Mouse (Mus musculus): ENCODE results near the gene Sec24a.
"Not testable (repeated sequence)": the region's sequence is repeated elsewhere in the genome, so short reads cannot be mapped to it uniquely, and the experiment has no call there.

The Sec24a gene

DNA sequence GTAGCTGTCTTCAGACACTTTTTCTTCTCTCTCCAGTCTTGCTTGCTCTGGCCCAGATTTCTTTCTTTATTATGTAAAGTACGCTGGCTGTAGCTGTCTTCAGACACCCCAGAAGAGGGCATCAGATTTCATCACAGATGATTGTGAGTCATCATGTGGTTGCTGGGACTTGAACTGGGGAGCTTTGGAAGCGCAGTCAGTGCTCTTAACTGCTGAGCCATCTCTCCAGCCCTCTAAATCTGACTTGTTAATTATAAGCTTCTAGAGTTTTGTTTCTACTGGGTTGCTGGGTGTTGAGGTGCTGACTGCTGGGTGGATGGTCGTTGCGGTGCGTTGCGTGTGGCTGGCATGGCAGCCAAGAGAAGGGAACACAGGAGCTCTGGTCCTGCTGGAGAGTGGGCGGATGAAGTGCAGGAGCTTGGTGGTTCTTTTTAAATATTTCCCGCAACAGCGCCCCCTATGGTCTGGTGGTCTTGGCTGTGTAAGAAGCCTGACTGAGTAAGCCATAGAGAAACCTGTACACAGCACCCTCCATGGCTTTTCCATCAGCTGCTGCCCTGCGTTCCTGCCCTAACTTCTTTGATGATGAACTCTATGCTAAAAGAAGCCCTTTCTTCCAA lies 59.9 kb downstream of the Sec24a start:
- in situ Hi-C loops (cut with MboI; ENCODE audit: low pct_unique_long_range_greater_than_20kb in 1 of 2, low sequenced_read_pairs in 2 of 2, unreplicated experiment in 1 of 2): no loop called here

DNA sequence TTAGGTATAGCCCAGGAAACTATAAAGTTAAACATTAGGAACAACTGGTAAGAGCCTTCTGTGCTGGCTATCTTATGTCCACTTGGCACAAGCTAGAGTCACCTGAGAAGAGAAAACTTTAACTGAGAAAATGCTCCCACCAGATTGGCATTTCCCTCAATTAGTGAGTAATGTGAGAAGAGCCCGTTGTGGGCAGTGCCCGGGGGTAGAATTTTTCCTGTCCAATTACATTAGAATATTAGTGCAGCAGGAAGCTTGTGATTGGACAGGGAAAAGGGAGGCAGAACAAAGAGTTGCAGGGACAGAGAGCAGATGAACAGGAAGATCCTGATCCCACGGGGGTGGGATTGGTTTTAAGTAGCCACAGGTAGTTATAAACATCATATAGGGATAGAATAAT lies 60.6 kb downstream of the Sec24a start:
- in situ Hi-C loops (cut with MboI; ENCODE audit: low pct_unique_long_range_greater_than_20kb in 1 of 2, low sequenced_read_pairs in 2 of 2, unreplicated experiment in 1 of 2): no loop called here

DNA sequence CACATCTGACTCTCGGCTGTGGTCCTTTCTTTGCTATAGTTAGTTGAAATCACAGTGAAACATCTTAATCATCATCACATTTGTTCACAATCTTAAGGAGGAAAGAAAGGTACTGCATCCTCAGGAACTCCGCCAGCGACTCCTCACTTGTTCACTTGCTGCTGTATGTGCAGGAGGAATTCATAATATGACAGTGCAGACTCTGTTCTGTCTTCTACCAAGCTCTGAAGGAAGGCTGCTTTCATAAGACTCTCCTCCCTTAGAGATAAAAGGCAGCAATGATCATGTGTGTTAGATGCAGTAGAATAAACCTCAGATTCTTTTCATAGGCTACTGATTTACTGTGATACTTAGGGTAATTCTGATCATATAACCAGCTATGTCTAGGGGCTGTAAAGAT lies 68.5 kb downstream of the Sec24a start:
- in situ Hi-C loops (cut with MboI; ENCODE audit: low pct_unique_long_range_greater_than_20kb in 1 of 2, low sequenced_read_pairs in 2 of 2, unreplicated experiment in 1 of 2): no loop called here

GRCm38 (mm10) chr11:51690597-51690996 lies 72.8 kb downstream of the Sec24a start:
- in situ Hi-C loops (cut with MboI; ENCODE audit: low pct_unique_long_range_greater_than_20kb in 1 of 2, low sequenced_read_pairs in 2 of 2, unreplicated experiment in 1 of 2): not testable (repeated sequence)

GRCm38 (mm10) chr11:51689343-51689742 lies 74.1 kb downstream of the Sec24a start:
- in situ Hi-C loops (cut with MboI; ENCODE audit: low pct_unique_long_range_greater_than_20kb in 1 of 2, low sequenced_read_pairs in 2 of 2, unreplicated experiment in 1 of 2): loop anchor here in 1 of 2 experiments (5.0 kb wide), 1 partner anchor 72 kb away; the partner anchor contains the start of gene Nhp2

DNA sequence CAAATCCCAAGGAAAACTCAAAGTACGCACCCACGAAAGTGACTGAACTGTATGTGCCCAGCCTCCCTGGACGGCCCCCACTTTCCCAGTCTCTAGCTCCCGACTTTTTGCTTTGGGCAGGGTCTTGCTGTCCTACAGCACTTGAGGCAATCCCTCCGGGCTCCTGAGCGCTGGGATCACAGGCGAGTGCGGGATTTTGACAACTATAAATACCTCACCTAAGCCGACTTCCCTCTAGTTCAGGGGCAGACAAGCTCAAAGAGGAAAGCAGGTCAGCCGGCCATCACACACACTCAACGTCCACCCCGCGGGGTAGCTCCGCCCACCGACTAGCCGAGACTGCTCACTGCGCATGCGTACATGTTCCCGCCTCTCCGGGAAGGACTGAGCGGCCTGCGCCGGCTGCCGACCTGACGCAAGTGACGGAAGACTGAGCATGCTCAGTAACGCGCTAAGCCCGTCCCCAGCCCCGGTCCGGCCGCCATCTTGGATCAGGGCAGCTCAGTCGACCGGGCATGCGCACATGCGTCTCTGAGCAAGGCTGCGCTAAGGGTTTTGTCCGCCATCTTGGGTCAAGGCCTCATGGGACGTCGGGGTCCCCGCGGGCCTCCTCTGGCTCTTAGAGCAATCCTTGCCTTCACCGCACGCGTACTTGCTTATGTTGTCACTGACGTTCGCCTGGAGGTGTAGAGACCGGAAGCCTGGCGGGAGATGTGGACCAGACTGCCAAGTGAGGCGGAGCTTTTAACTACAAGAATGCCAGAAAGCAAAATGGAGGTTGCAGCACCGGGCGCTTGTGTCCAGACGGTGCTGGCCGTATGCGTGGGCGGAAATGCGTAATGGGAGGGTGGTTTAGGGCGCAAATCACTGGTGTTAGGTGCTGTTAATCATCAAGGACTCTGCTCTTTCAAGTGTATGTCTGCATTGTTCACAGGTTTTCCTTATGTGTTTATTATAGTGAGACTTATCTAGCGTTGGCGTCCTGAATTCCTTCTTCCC lies 74.8 kb downstream of the Sec24a start, which contains the start of gene 0610009B22Rik:
TSS of gene 0610009B22Rik (minus strand) at position 545 of the 999 bp plus-strand sequence.
- in situ Hi-C loops (cut with MboI; ENCODE audit: low pct_unique_long_range_greater_than_20kb in 1 of 2, low sequenced_read_pairs in 2 of 2, unreplicated experiment in 1 of 2): loop anchor here in 1 of 2 experiments (5.0 kb wide), 1 partner anchor 71 kb away; the partner anchor contains the start of gene Nhp2

GRCm38 (mm10) chr11:51681976-51682374 lies 81.5 kb downstream of the Sec24a start:
- in situ Hi-C loops (cut with MboI; ENCODE audit: low pct_unique_long_range_greater_than_20kb in 1 of 2, low sequenced_read_pairs in 2 of 2, unreplicated experiment in 1 of 2): loop anchor here in 1 of 2 experiments (5.0 kb wide), 1 partner anchor 65 kb away; the partner anchor contains the start of gene Nhp2

- in situ Hi-C loops (cut with MboI; ENCODE audit: low pct_unique_long_range_greater_than_20kb in 1 of 2, low sequenced_read_pairs in 2 of 2, unreplicated experiment in 1 of 2): loop anchor here in 1 of 2 experiments (5.0 kb wide), 1 partner anchor 64 kb away; the partner anchor contains the start of gene Nhp2
Measured at GRCm38 (mm10) chr11:51681324-51681975, 82.0 kb downstream of the Sec24a start.

- in situ Hi-C loops (cut with MboI; ENCODE audit: low pct_unique_long_range_greater_than_20kb in 1 of 2, low sequenced_read_pairs in 2 of 2, unreplicated experiment in 1 of 2): no loop called here
Measured at GRCm38 (mm10) chr11:51679466-51679865, 84.0 kb downstream of the Sec24a start.

GRCm38 (mm10) chr11:51677737-51678418 lies 85.6 kb downstream of the Sec24a start:
- in situ Hi-C loops (cut with MboI; ENCODE audit: low pct_unique_long_range_greater_than_20kb in 1 of 2, low sequenced_read_pairs in 2 of 2, unreplicated experiment in 1 of 2): no loop called here

GRCm38 (mm10) chr11:51675386-51675785 lies 88.0 kb downstream of the Sec24a start:
- in situ Hi-C loops (cut with MboI; ENCODE audit: low pct_unique_long_range_greater_than_20kb in 1 of 2, low sequenced_read_pairs in 2 of 2, unreplicated experiment in 1 of 2): no loop called here

- in situ Hi-C loops (cut with MboI; ENCODE audit: low pct_unique_long_range_greater_than_20kb in 1 of 2, low sequenced_read_pairs in 2 of 2, unreplicated experiment in 1 of 2): no loop called here
Measured at GRCm38 (mm10) chr11:51673291-51673690, 90.1 kb downstream of the Sec24a start.

GRCm38 (mm10) chr11:51671376-51671775 lies 92.1 kb downstream of the Sec24a start:
- in situ Hi-C loops (cut with MboI; ENCODE audit: low pct_unique_long_range_greater_than_20kb in 1 of 2, low sequenced_read_pairs in 2 of 2, unreplicated experiment in 1 of 2): no loop called here

DNA sequence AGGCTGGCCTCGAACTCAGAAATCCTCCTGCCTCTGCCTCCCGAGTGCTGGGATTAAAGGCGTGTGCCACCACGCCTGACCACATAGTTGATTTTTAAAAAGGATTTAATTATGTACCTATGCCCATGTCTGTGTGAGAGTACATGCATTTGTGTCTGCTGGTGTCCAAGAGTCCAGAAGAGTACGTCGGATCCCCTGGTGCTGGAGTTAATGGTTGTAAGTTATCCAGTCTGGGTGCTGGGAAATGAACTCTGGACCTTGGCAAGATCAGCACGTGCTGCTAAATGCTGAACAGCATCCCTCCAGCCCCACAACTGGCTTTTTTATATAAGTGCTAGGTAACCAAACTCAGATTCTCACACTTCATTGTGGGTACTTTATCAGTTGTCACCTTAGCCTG lies 92.6 kb downstream of the Sec24a start:
- in situ Hi-C loops (cut with MboI; ENCODE audit: low pct_unique_long_range_greater_than_20kb in 1 of 2, low sequenced_read_pairs in 2 of 2, unreplicated experiment in 1 of 2): no loop called here

DNA sequence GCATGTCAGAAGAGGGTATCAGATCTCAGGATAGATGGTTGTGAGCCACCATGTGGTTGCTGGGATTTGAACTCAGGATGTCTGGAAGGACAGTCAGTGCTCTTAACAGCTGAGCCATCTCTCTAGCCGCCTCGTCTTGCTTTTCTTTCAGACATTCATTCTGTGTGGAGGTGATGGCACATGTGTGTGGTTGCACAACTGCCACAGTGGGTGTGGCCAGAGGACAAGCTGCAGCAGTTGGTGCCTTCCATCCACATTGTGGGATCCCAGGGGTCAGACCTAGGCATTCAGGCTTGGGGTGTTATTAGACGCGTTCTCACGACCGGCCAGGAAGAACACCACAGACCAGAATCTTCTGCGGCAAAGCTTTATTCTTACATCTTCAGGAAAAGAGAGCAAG lies 98.7 kb downstream of the Sec24a start:
- in situ Hi-C loops (cut with MboI; ENCODE audit: low pct_unique_long_range_greater_than_20kb in 1 of 2, low sequenced_read_pairs in 2 of 2, unreplicated experiment in 1 of 2): not testable (repeated sequence)

- in situ Hi-C loops (cut with MboI; ENCODE audit: low pct_unique_long_range_greater_than_20kb in 1 of 2, low sequenced_read_pairs in 2 of 2, unreplicated experiment in 1 of 2): no loop called here
Measured at GRCm38 (mm10) chr11:51662632-51663031, 100.8 kb downstream of the Sec24a start.

GRCm38 (mm10) chr11:51661867-51662365 lies 101.5 kb downstream of the Sec24a start:
- in situ Hi-C loops (cut with MboI; ENCODE audit: low pct_unique_long_range_greater_than_20kb in 1 of 2, low sequenced_read_pairs in 2 of 2, unreplicated experiment in 1 of 2): no loop called here

DNA sequence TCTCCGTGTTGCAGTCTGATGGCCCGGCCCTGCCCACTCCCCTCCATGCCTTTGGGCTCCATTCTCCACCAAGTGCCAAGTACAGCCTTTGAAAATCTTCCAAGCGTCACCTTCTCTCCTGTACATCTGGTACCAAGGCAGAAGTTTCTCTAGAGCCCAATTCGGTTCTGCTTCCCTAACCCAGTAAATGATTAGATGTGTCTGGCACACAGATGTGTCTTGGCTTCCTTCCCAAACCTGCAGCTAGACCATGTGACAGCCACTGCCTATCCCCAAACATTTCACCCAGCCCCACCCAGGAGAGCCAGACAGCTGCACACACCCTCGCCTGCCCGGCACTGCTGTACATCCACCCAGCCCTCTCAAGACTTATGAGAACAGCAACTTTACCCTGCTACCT lies 104.7 kb downstream of the Sec24a start:
- in situ Hi-C loops (cut with MboI; ENCODE audit: low pct_unique_long_range_greater_than_20kb in 1 of 2, low sequenced_read_pairs in 2 of 2, unreplicated experiment in 1 of 2): no loop called here
